Comparison of ENCODE assay signal across 9 mouse cellular contexts in genomic region chrX:73895719-73896118, GRCm38 (mm10). TPM values are rescaled to one million over a fixed set of nuclear protein-coding genes. Genes with fewer than 3 reads are reported as not detected.
A peak's percentile ranks its signal among the peaks of the same experiment; 100 is the strongest.
DNase-seq lines count a peak whose midpoint lies in the region; ATAC-seq and TF ChIP-seq lines count a peak whose summit lies in the region.
"Had no signal": no experiment of that assay in that cellular context is flagged by ENCODE, and none has a peak within 500 bp of the region (broad histone marks: within the 10 kb centered on the region; RNA-seq: fewer than 3 reads in every experiment).

TSS of gene L1cam (minus strand) at chrX:73896105.

- H3K9me3 ChIP-seq in hindbrain, embryonic 12.5 days (replicated peaks), result no peaks in the 10 kb centered on the region
- no peaks in the 10 kb centered on the region for H3K9me3 ChIP-seq in midbrain, embryonic 15.5 days
- H3K9me3 ChIP-seq in stomach, embryonic 14.5 days (ENCODE audit: control insufficient read depth, low read depth, low read length), result no peaks in the 10 kb centered on the region
- H3K9me3 ChIP-seq: limb, embryonic 12.5 days had no signal

- no peak for ATAC-seq in hindbrain, embryonic 12.5 days (ENCODE audit: low FRiP score)
- no peak for ATAC-seq in midbrain, embryonic 15.5 days (replicated peaks)
- ATAC-seq in stomach, embryonic 14.5 days (ENCODE audit: insufficient number of reproducible peaks, insufficient read depth, low FRiP score, low read depth), result no peak

- 30% methylated on average over 2 of the region's 2 CpGs for WGBS in hindbrain, embryonic 12.5 days
- WGBS in midbrain, embryonic 15.5 days, result 14% methylated on average over 2 of the region's 2 CpGs
- WGBS in stomach, embryonic 14.5 days, result 24% methylated on average over 2 of the region's 2 CpGs

- no peaks in the 10 kb centered on the region for H3K4me1 ChIP-seq in cortical plate, adult 2 months (ENCODE audit: control insufficient read depth, insufficient read depth, low read length)
- H3K4me1 ChIP-seq in hindbrain, embryonic 12.5 days, result no peaks in the 10 kb centered on the region
- H3K4me1 ChIP-seq in midbrain, embryonic 15.5 days, result no peaks in the 10 kb centered on the region
- no peaks in the 10 kb centered on the region for H3K4me1 ChIP-seq in stomach, embryonic 14.5 days (ENCODE audit: control insufficient read depth, insufficient read depth, low read length)
- H3K4me1 ChIP-seq: limb, embryonic 12.5 days had no signal

- H3K27me3 ChIP-seq in hindbrain, embryonic 12.5 days, result no peaks in the 10 kb centered on the region
- no peaks in the 10 kb centered on the region for H3K27me3 ChIP-seq in midbrain, embryonic 15.5 days (replicated peaks)
- H3K27me3 ChIP-seq in stomach, embryonic 14.5 days (ENCODE audit: control insufficient read depth, insufficient read depth, low read length), result no peaks in the 10 kb centered on the region

- intact Hi-C loops in heart, postnatal 10 days (cut with DNase I), result loop anchor here (2.0 to 5.0 kb wide), 2 partner anchors 97 to 223 kb away; partner anchors contain the start of gene Slc6a8

- peak; percentile 23 to 31 for DNase-seq in heart, postnatal 10 days
- no peak for DNase-seq in heart, adult 9 months (ENCODE audit: low spot score in 2 of 2)
- DNase-seq in ZHBTc4 (ENCODE audit: low read depth, low spot score), result peak; percentile 56
- DNase-seq in layer of hippocampus, postnatal 36 days, result peak; percentile 25 to 33

- TF ChIP-seq CTCF in cortical plate, adult 2 months (IDR thresholded peaks at IDR 0.05; ENCODE audit: extremely low read depth, insufficient read depth, low read length), result peak; percentile 46

- H3K36me3 ChIP-seq in hindbrain, embryonic 12.5 days, result no peaks in the 10 kb centered on the region
- no peaks in the 10 kb centered on the region for H3K36me3 ChIP-seq in midbrain, embryonic 15.5 days (replicated peaks)
- H3K36me3 ChIP-seq in stomach, embryonic 14.5 days (ENCODE audit: control insufficient read depth, insufficient read depth, low read length), result no peaks in the 10 kb centered on the region
- H3K36me3 ChIP-seq: limb, embryonic 12.5 days had no signal

- no peak within 1 kb of the TSS for H3K27ac ChIP-seq in cortical plate, adult 2 months (ENCODE audit: insufficient read depth, low read length)
- H3K27ac ChIP-seq in hindbrain, embryonic 12.5 days, result no peak within 1 kb of the TSS
- no peak within 1 kb of the TSS for H3K27ac ChIP-seq in midbrain, embryonic 15.5 days
- H3K27ac ChIP-seq in stomach, embryonic 14.5 days (ENCODE audit: low read length), result no peak within 1 kb of the TSS
- H3K27ac ChIP-seq: limb, embryonic 12.5 days had no signal

- no peak for TF ChIP-seq POLR2A in cortical plate, adult 2 months (IDR thresholded peaks at IDR 0.05; ENCODE audit: extremely low read depth, insufficient read depth, low read length)

- H3K4me2 ChIP-seq in hindbrain, embryonic 12.5 days (replicated peaks), result no peak within 1 kb of the TSS
- H3K4me2 ChIP-seq in midbrain, embryonic 15.5 days, result no peak within 1 kb of the TSS
- H3K4me2 ChIP-seq in stomach, embryonic 14.5 days (replicated peaks; ENCODE audit: low read depth, low read length), result no peak within 1 kb of the TSS
- H3K4me2 ChIP-seq: limb, embryonic 12.5 days had no signal

- H3K4me3 ChIP-seq in cortical plate, adult 2 months (ENCODE audit: insufficient read depth, low read length), result no peak within 1 kb of the TSS
- H3K4me3 ChIP-seq in hindbrain, embryonic 12.5 days, result no peak within 1 kb of the TSS
- no peak within 1 kb of the TSS for H3K4me3 ChIP-seq in midbrain, embryonic 15.5 days
- no peak within 1 kb of the TSS for H3K4me3 ChIP-seq in stomach, embryonic 14.5 days (ENCODE audit: low read depth, low read length)
- H3K4me3 ChIP-seq: limb, embryonic 12.5 days had no signal

- H3K9ac ChIP-seq in hindbrain, embryonic 12.5 days, result no peak within 1 kb of the TSS
- H3K9ac ChIP-seq in midbrain, embryonic 15.5 days, result no peak within 1 kb of the TSS
- H3K9ac ChIP-seq in stomach, embryonic 14.5 days (replicated peaks; ENCODE audit: low read depth, low read length), result no peak within 1 kb of the TSS
- H3K9ac ChIP-seq: limb, embryonic 12.5 days had no signal

RNA-seq across cellular contexts. Expression of gene L1cam, which starts in this region (rescaled TPM):
- 1 to 10 TPM; 1.5 to 1.6 TPM for total RNA-seq in heart, postnatal 10 days (2021)
- polyA plus RNA-seq in cortical plate, adult 2 months (2012; rRNA removed), result 91.8 and 97.1 TPM in 2 replicates
- 45.6 and 58.4 TPM in 2 replicates for polyA plus RNA-seq in hindbrain, embryonic 12.5 days (2016; fragmentation: Nextera tagmentation; extraction: Ambion mirVana)
- total RNA-seq in layer of hippocampus, postnatal 36 days (2021), result 100 to 1,000 TPM; 134 TPM
- 98.6 and 120 TPM in 2 replicates for polyA plus RNA-seq in midbrain, embryonic 15.5 days (2015; fragmentation: Nextera tagmentation; extraction: Ambion mirVana)
- polyA plus RNA-seq in stomach, embryonic 14.5 days (2014; fragmentation: Nextera tagmentation; extraction: Ambion mirVana), result 12.1 and 13.5 TPM in 2 replicates

Comparison
In these comparisons a context has a peak if more than half of its experiments do, and no peak if none do; other contexts are left out.
1. RNA of gene L1cam (total RNA-seq): 134 TPM in layer of hippocampus, postnatal 36 days; 1.5 to 1.6 TPM in heart, postnatal 10 days; every median in the first group is over 10 times any median in the second.
2. DNase-seq: peak in heart, postnatal 10 days (2 of 2), ZHBTc4 (single experiment) and layer of hippocampus, postnatal 36 days (2 of 2); none in heart, adult 9 months (0 of 2).